Mouse (Mus musculus) kidney, embryonic 14.5 days (tissue): ENCODE measurements around the gene Rspo1. TPM values are rescaled to one million over a fixed set of nuclear protein-coding genes. Genes with fewer than 3 reads are reported as not detected.

ENCODE experiments used
- ATAC-seq: fragments of 200-750 bp; cut with Nextera tagmentation; 2 replicates; pipeline ENCODE4 v1.8.0; 2017; ENCODE audit warnings: moderate number of reproducible peaks, mild to moderate bottlenecking, moderate TSS enrichment, moderate library complexity; ENCODE audit not compliant: low FRiP score, low TSS enrichment
- H3K27ac ChIP-seq: fragments of 300-500 bp; sonication (generic); 2 replicates; pipeline ENCODE4 v1.5.1; 2014; ENCODE audit warnings: low read depth, mild to moderate bottlenecking, low read length, moderate library complexity, mixed read lengths
- H3K27me3 ChIP-seq: fragments of 300-500 bp; sonication (generic); 2 replicates; pipeline ENCODE4 v1.6.1; 2014; ENCODE audit warnings: mild to moderate bottlenecking, low read length; ENCODE audit not compliant: control insufficient read depth, insufficient read depth
- H3K36me3 ChIP-seq: fragments of 300-500 bp; sonication (generic); 2 replicates; pipeline ENCODE4 v1.6.1; 2014; ENCODE audit warnings: low read length, mixed read lengths; ENCODE audit not compliant: control insufficient read depth, insufficient read depth
- H3K4me1 ChIP-seq: fragments of 300-500 bp; sonication (generic); 2 replicates; pipeline ENCODE4 v1.6.1; 2014; ENCODE audit warnings: low read length, mixed read lengths; ENCODE audit not compliant: control insufficient read depth, insufficient read depth
- H3K4me2 ChIP-seq: fragments of 300-500 bp; sonication (generic); replicated peaks from 2 replicates; pipeline ENCODE4 v1.6.1; 2014; ENCODE audit warnings: low read depth, mild to moderate bottlenecking, low read length
- H3K4me3 ChIP-seq: fragments of 300-500 bp; sonication (generic); 2 replicates; pipeline ENCODE4 v1.5.1; 2014; ENCODE audit warnings: mild to moderate bottlenecking, low read length
- H3K9ac ChIP-seq: fragments of 300-500 bp; sonication (generic); 2 replicates; pipeline ENCODE4 v1.6.1; 2014; ENCODE audit warnings: low read depth, mild to moderate bottlenecking, low read length, moderate library complexity
- H3K9me3 ChIP-seq: fragments of 300-500 bp; sonication (generic); 2 replicates; pipeline ENCODE4 v1.6.1; 2016; ENCODE audit warnings: low read length; ENCODE audit not compliant: control insufficient read depth
- WGBS: fragments of 180-500 bp; shearing (Covaris S2); extraction: QIAGEN DNeasy Blood & Tissue Kit; methylation state at CpG from one replicate; pipeline ENCODE4 v1.1.7; 2014; 5-methylcytosine and 5-hydroxymethylcytosine counted together
- polyA plus RNA-seq: library from polyadenylated mRNA; unstranded; fragments of >200 nt; fragmentation: Nextera tagmentation; extraction: Ambion mirVana; gene quantifications from 2 replicates; pipeline ENCODE4 v1.2.1, GENCODE M21; 2014

The Rspo1 gene
- polyA plus RNA-seq, 1 experiment from 2014 or later, result 44.8 TPM

DNA sequence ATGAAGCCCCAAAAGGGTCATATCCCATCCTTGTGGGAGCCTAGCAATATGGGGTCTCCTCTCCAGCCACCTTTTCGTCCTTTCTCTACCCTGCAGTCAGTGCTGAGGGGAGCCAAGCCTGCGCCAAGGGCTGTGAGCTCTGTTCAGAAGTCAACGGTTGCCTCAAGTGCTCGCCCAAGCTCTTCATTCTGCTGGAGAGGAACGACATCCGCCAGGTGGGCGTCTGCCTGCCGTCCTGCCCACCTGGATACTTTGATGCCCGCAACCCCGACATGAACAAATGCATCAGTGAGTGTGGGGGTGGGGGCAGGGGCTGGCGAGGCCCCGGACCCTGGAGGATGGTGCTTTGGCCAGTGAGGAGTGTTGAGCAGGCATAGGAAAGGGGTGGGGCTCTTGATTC, 18.7 kb downstream of the Rspo1 start:
- Histone ChIP-seq H3K27ac (no peak overlapping the region), H3K9me3 (no peaks in the 10 kb centered on the region), H3K36me3 (peaks cover 2% of the 10 kb centered on the region; the same call in 1 of the 2 replicates), H3K4me1 (no peaks in the 10 kb centered on the region; the same call in 1 of the 2 replicates), H3K4me2 (no peak overlapping the region), H3K4me3 (no peak overlapping the region), H3K27me3 (peaks cover 19% of the 10 kb centered on the region), H3K9ac (no peak overlapping the region)
- 36% methylated on average over 12 of the region's 12 CpGs for WGBS
- ATAC-seq, result no peak

DNA sequence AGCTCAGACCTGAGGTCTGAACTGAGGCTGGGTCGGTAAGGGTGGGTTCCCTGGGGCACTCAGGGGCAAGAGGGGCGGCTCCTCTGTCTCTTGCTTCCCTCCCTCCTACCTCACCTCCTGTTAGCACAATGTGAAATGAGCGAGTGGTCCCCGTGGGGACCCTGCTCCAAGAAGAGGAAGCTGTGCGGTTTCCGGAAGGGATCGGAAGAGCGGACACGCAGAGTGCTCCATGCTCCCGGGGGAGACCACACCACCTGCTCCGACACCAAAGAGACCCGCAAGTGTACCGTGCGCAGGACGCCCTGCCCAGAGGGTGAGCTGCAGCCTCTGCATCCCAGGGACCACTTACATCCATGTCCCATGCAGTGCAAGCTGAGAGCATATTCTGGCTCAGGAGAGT, 21.2 kb downstream of the Rspo1 start:
- H3K4me1 ChIP-seq, result no peaks in the 10 kb centered on the region
- no peaks in the 10 kb centered on the region; the same call in 1 of the 2 replicates for H3K36me3 ChIP-seq
- 50% methylated on average over 15 of the region's 15 CpGs for WGBS
- no peak overlapping the region for H3K4me3 ChIP-seq
- no peak for ATAC-seq
- H3K27ac ChIP-seq, result no peak overlapping the region
- H3K4me2 ChIP-seq, result no peak overlapping the region
- no peaks in the 10 kb centered on the region for H3K9me3 ChIP-seq
- H3K27me3 ChIP-seq, result peaks cover 19% of the 10 kb centered on the region
- H3K9ac ChIP-seq, result no peak overlapping the region

DNA sequence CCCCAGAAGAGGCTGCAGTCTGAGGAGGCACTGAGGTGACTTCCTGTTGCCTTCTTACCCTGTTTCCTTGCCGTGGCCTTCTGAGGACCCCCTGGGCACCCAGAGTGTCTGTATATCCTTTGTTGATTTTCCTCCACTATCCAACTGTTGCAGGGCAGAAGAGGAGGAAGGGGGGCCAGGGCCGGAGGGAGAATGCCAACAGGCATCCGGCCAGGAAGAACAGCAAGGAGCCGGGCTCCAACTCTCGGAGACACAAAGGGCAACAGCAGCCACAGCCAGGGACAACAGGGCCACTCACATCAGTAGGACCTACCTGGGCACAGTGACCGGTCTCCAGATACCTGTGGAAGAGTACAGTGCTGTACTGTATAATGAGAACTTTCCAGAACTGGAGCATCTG, 22.0 kb downstream of the Rspo1 start:
- H3K27ac ChIP-seq, result no peak overlapping the region
- no peak for ATAC-seq
- H3K4me2 ChIP-seq, result no peak overlapping the region
- no peak overlapping the region for H3K4me3 ChIP-seq
- WGBS, result 78% methylated on average over 6 of the region's 6 CpGs
- H3K9me3 ChIP-seq, result no peaks in the 10 kb centered on the region
- H3K27me3 ChIP-seq, result peaks cover 19% of the 10 kb centered on the region
- H3K36me3 ChIP-seq, result no peaks in the 10 kb centered on the region; the same call in 1 of the 2 replicates
- H3K9ac ChIP-seq, result no peak overlapping the region
- no peaks in the 10 kb centered on the region for H3K4me1 ChIP-seq

DNA sequence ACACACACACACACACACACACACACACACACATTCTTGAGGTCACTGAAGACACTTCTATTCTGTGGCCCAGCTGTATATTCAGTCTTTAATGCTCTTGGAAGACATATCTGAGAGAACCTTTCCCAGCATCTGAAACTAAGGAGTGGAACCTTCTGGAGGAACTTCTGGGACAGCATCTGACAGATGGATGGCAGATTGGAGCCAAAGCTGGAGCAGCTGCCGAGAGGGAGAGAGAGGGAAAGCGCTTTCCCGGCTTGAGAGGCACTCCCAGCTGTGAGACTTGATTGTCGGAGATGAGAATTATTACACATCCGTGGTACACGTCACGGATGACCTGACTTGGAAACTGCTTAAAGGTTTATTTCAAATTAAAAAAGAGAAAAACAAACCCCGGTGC, 22.5 kb downstream of the Rspo1 start:
- Histone ChIP-seq H3K9me3 (no peaks in the 10 kb centered on the region), H3K4me3 (no peak overlapping the region), H3K27me3 (peaks cover 19% of the 10 kb centered on the region)

DNA sequence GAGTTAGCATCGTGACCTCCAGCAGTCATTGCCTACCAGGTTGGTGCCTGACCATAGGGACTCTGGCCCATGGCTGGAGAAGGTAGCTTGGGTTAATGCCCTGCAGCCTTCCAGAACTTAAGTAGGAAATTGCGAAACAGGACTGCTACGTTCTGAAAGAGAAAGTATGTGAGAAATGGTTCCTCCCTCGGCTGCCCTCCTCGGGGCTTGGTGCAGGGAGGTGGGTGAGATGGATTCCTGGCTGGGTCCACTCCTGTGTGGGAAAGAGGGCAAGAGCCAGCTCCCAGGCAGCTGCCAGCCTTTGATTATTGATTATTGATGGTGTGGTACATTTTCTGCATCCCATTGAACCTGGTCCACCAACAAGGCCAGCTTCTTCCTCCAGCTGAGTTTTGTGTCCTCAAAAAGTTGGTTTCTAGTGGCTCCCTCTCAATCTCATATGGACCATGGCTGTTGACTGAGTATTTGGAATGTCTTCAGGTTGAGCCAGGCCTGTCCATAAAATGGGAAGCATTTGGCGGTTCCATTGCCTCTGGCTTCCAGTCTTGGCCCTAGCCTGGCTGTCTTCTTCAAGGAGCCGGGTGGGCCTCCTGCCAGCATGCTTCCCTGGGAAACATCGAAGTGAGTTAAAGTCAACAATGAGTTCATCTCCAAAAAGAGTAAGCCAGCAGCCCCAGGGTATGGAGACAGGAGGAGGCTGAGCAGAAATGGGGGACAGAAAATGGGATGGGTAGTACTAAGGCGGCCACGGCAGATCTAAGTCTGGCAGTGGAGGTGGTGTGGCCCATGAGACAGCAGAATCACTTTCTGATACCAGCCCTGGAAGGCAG, 29.8 kb downstream of the Rspo1 start, which contains the start of gene Gnl2:
TSS of gene Gnl2 (plus strand) at position 780 of the 830 bp plus-strand sequence.
- no peak for ATAC-seq
- WGBS, result 80% methylated on average over 10 of the region's 10 CpGs
- Histone ChIP-seq H3K27ac (no peak within 1 kb of the TSS), H3K36me3 (no peaks in the 10 kb centered on the region), H3K4me2 (no peak within 1 kb of the TSS), H3K27me3 (no peaks in the 10 kb centered on the region), H3K9me3 (no peaks in the 10 kb centered on the region), H3K4me1 (no peaks in the 10 kb centered on the region), H3K9ac (no peak within 1 kb of the TSS), H3K4me3 (no peak within 1 kb of the TSS)

More for the DNA sequence above, 22.5 kb downstream of the Rspo1 start:
- Histone ChIP-seq H3K27ac (no peak overlapping the region), H3K36me3 (no peaks in the 10 kb centered on the region; the same call in 1 of the 2 replicates), H3K4me1 (no peaks in the 10 kb centered on the region), H3K4me2 (no peak overlapping the region), H3K9ac (no peak overlapping the region)
- ATAC-seq, result no peak
- 62% methylated on average over 8 of the region's 8 CpGs for WGBS

DNA sequence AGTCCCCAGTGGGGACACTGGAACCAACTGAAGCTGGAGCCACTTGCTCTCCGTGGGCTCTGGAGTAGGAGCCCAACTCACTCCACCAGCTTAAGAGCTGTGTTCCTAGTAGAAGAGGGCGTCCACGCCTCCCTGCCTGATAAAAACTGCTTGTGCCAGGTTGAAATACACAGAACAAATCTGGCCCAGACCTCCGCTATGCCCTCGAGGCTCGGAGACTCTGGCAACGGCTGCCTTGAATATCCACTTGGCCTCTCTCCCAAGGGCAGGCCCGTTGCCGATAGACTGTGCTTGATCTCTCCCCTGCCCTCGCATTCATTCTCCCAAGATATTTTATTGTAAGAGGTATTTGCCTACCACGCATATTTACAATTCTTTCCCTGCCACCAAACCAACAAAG, 31.2 kb downstream of the Rspo1 start:
- H3K36me3 ChIP-seq, result no peaks in the 10 kb centered on the region
- no peaks in the 10 kb centered on the region for H3K4me1 ChIP-seq
- ATAC-seq, result no peak
- WGBS, result 79% methylated on average over 11 of the region's 11 CpGs
- H3K27ac ChIP-seq, result no peak overlapping the region
- H3K27me3 ChIP-seq, result no peaks in the 10 kb centered on the region
- no peak overlapping the region for H3K4me3 ChIP-seq
- H3K9ac ChIP-seq, result no peak overlapping the region
- no peaks in the 10 kb centered on the region for H3K9me3 ChIP-seq
- no peak overlapping the region for H3K4me2 ChIP-seq

DNA sequence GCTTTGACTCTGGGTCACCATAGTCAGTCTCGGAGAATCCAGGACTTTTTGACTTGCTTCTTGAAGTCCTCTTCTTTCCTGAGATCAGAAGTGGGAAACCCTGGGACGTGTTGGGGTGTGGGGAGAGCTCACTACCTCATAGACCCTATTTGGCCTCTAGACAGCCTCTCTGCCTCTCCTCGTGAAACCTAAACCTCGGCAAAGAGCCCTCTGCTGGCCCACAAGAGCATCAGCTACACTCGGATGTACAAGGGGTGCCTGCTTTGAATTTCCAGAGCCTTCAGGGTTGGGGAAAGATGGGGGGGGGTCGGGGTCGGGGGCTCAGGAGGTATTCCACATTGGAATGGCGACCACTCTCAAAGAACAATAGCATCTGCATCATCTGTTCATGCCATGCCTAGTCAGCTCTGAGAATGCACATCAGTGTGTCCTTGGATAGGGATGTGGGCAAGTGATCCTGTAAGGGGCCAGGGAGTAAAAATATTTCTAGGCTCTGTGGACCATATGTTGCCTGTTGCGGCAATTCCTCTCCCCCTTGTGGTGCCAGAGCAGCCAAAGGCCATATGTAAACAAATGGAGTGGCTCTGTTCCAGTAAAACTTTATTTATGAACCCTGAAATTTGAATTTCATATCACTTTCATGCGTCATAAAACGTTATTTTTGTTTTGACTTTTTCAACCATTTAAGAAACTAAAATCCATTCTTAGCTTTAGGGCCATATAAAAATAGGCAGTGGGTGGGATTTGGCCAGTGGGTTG, 34.7 kb downstream of the Rspo1 start:
- Histone ChIP-seq H3K27me3 (no peaks in the 10 kb centered on the region), H3K9ac (no peak overlapping the region), H3K9me3 (no peaks in the 10 kb centered on the region), H3K4me3 (no peak overlapping the region), H3K27ac (no peak overlapping the region), H3K4me2 (no peak overlapping the region), H3K36me3 (no peaks in the 10 kb centered on the region), H3K4me1 (no peaks in the 10 kb centered on the region)
- WGBS, result 33% methylated on average over 11 of the region's 11 CpGs
- no peak for ATAC-seq

DNA sequence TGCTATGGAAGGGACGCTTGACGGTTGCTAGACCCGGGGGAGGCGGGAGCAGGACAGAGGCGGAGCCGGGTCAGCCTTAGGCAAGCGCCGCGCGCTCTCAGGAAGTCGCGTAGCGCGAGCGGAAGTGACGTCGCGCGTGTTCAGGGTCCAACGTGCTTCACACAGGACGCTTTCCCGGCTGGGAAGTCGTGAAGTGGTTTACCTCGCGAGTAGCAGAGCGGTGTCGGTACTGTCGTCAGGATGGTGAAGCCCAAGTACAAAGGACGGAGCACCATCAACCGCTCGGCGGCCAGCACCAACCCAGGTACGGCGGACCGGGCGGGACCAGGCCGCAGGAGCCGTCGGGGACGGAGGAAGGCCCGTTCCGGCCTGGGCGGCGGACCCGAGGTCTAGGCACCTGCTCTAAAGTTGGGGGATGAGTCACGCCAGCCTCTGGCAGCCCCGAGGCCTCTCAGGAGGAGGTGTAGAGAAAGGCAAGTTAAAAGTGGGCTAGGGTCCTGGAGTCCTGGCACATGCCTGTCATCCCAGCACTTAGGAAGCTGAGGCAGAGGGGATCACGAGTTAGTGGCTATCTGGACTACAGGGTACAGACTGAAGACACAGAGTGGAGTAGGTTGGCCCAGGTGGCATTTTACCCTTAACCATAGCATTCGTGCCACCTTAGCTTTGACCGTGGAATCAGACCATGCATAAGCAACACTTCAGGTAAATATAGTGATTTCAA, 43.8 kb downstream of the Rspo1 start:
- Histone ChIP-seq H3K36me3 (peaks cover 12% of the 10 kb centered on the region; the same call in 1 of the 2 replicates), H3K27me3 (no peaks in the 10 kb centered on the region), H3K4me1 (peaks cover 8% of the 10 kb centered on the region; the same call in 1 of the 2 replicates), H3K4me3 (peak overlapping the region; percentile 68), H3K9ac (peak overlapping the region; percentile 67), H3K9me3 (no peaks in the 10 kb centered on the region), H3K27ac (no peak overlapping the region), H3K4me2 (peak overlapping the region; percentile 83)
- under 1% methylated on average over 50 of the region's 50 CpGs for WGBS
- peak; percentile 99 for ATAC-seq
